Mouse (Mus musculus) embryonic facial prominence, embryonic 10.5 days (tissue): ENCODE data around the gene Dgkg. TPM values are rescaled to one million over a fixed set of nuclear protein-coding genes. Genes with fewer than 3 reads are reported as not detected.

ENCODE experiments used
- DNase-seq: peaks from one replicate; pipeline ENCODE4 v3.0.0-alpha.2; 2017; ENCODE audit warnings: low spot score
- H3K27ac ChIP-seq: fragments of 300-500 bp; sonication (generic); replicated peaks from 2 replicates; pipeline ENCODE4 v1.5.1; 2016; ENCODE audit warnings: mild to moderate bottlenecking
- H3K27me3 ChIP-seq: fragments of 300-500 bp; sonication (generic); replicated peaks from 2 replicates; pipeline ENCODE4 v1.6.1; 2016; ENCODE audit warnings: low read depth, mild to moderate bottlenecking; ENCODE audit not compliant: poor library complexity, severe bottlenecking
- H3K36me3 ChIP-seq: fragments of 300-500 bp; sonication (generic); replicated peaks from 2 replicates; pipeline ENCODE4 v1.6.1; 2016; ENCODE audit warnings: mild to moderate bottlenecking, moderate library complexity
- H3K4me1 ChIP-seq: fragments of 300-500 bp; sonication (generic); 2 replicates; pipeline ENCODE4 v1.6.1; 2016
- H3K4me3 ChIP-seq: fragments of 300-500 bp; sonication (generic); 2 replicates; pipeline ENCODE4 v1.5.1; 2016; ENCODE audit warnings: mild to moderate bottlenecking, moderate library complexity
- H3K9me3 ChIP-seq: fragments of 300-500 bp; sonication (generic); 2 replicates; pipeline ENCODE4 v1.6.1; 2016; ENCODE audit warnings: mild to moderate bottlenecking
- WGBS: fragments of 180-500 bp; shearing (Covaris S2); methylation state at CpG from one replicate; pipeline ENCODE4 v1.1.7; 2016; 5-methylcytosine and 5-hydroxymethylcytosine counted together
- polyA plus RNA-seq: library from polyadenylated mRNA; unstranded; fragments of >200 nt; fragmentation: Nextera tagmentation; extraction: Ambion mirVana; gene quantifications from 2 replicates; pipeline ENCODE4 v1.2.1, GENCODE M21; 2016

Dgkg gene
- polyA plus RNA-seq, 1 experiment from 2014 or later = 0.22 TPM

GRCm38 (mm10) chr16:22499951-22500350, 157.1 kb downstream of the Dgkg start:
- no peak overlapping the region for H3K27ac ChIP-seq
- WGBS = 95% methylated on average over 5 of the region's 5 CpGs
- no peak overlapping the region for H3K4me3 ChIP-seq
- H3K4me1 ChIP-seq = peaks cover 14% of the 10 kb centered on the region
- H3K27me3 ChIP-seq = no peaks in the 10 kb centered on the region
- H3K36me3 ChIP-seq = no peaks in the 10 kb centered on the region
- no peaks in the 10 kb centered on the region for H3K9me3 ChIP-seq
- no peak for DNase-seq

DNA sequence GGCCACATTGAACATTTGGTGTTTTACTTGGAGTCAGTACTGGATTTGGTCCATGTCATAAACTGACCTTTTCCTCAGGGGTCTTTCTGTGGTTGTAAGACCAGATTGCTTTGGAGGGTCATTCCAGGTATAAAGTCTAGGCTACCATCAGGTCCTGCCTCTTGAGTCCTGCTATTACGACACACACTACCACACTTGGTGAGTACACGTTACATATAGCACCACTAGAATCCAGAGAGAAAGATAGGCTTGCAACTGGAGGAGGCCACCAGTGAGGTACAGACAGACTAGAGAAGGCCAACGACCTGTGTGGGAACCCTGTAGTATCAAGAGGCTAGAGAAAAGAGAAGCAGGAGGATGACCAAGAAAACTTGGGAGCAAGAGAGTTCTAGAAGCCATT, 157.6 kb downstream of the Dgkg start:
- no peak for DNase-seq
- no peak overlapping the region for H3K4me3 ChIP-seq
- no peaks in the 10 kb centered on the region for H3K9me3 ChIP-seq
- 92% methylated on average over 3 of the region's 3 CpGs for WGBS
- H3K36me3 ChIP-seq = no peaks in the 10 kb centered on the region
- no peaks in the 10 kb centered on the region for H3K27me3 ChIP-seq
- no peak overlapping the region for H3K27ac ChIP-seq
- H3K4me1 ChIP-seq = peaks cover 9% of the 10 kb centered on the region

GRCm38 (mm10) chr16:22497976-22498375, 159.0 kb downstream of the Dgkg start:
- Histone ChIP-seq H3K4me1 (peaks cover 8% of the 10 kb centered on the region; the same call in 1 of the 2 replicates), H3K9me3 (no peaks in the 10 kb centered on the region), H3K4me3 (no peak overlapping the region), H3K27me3 (no peaks in the 10 kb centered on the region), H3K27ac (no peak overlapping the region), H3K36me3 (no peaks in the 10 kb centered on the region)
- DNase-seq = no peak
- 72% methylated on average over 3 of the region's 3 CpGs for WGBS

DNA sequence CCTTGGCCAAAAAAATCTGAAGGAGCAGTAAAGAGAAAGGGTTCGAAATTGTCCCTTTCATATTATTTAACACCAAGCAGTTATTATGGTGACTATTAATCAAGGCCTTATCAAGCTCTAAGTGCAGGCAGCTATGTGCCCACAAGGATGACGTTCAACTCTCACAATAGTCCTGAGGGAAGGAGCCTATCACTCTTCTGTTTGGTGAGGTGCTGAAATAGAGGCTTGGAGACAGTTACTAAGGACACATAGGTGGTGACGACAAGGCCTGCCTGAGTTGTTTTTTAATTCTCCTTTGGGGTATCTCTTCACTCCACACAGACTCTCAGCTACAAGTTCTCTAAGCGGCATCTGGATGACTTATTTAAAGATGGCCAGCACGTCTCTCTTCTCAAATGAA, 161.8 kb downstream of the Dgkg start:
- DNase-seq = no peak

DNA sequence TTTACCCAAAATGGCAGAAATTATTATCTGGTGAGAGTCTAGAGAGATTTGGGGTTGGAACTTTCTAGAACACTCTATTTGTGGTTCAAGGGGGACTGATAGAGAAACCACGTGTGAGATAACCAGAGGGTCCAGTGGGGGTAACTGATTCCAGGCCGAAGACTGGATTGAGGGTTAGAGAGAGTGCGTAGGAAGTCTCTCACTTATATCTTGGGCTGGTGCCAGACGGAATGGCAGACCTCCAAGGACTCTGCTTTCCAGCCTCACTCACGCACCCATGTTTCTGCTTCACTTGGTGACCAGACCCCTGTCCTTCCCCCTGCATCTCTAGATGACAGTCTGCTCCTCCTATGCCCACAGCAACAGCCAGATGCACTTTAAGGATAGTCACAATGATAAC, 162.2 kb downstream of the Dgkg start:
- no peak overlapping the region for H3K27ac ChIP-seq
- no peak for DNase-seq
- H3K9me3 ChIP-seq = no peaks in the 10 kb centered on the region
- WGBS = 84% methylated on average over 5 of the region's 5 CpGs
- H3K4me1 ChIP-seq = peaks cover 6% of the 10 kb centered on the region; the same call in 1 of the 2 replicates
- no peak overlapping the region for H3K4me3 ChIP-seq
- H3K27me3 ChIP-seq = no peaks in the 10 kb centered on the region
- H3K36me3 ChIP-seq = no peaks in the 10 kb centered on the region

More for the DNA sequence above, 161.8 kb downstream of the Dgkg start:
- Histone ChIP-seq H3K27me3 (no peaks in the 10 kb centered on the region), H3K36me3 (no peaks in the 10 kb centered on the region), H3K9me3 (no peaks in the 10 kb centered on the region), H3K27ac (no peak overlapping the region), H3K4me3 (no peak overlapping the region), H3K4me1 (peaks cover 6% of the 10 kb centered on the region; the same call in 1 of the 2 replicates)
- WGBS = 84% methylated on average over 5 of the region's 5 CpGs

DNA sequence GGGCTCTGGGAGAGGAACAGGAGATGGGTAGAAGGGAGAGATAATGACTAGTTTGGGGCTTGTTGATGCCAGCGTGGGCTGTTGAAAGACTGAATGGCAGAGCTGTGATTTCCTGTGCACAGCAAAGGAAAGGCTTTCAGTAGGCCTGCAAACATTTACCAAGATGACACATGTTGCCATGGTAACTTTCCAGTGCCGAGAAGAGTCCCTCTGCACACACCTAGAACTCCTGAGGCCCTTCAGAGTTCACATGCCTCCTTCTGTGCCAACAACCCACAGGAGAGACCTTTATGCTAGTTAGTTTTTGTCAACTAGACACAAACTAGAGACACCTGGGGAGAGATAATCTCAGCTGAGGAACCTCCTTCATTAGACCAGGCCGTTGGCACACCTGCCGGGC, 163.6 kb downstream of the Dgkg start:
- H3K4me1 ChIP-seq = peaks cover 6% of the 10 kb centered on the region; the same call in 1 of the 2 replicates
- WGBS = 68% methylated on average over 4 of the region's 4 CpGs
- no peaks in the 10 kb centered on the region for H3K27me3 ChIP-seq
- no peak overlapping the region for H3K4me3 ChIP-seq
- no peaks in the 10 kb centered on the region for H3K9me3 ChIP-seq
- no peaks in the 10 kb centered on the region for H3K36me3 ChIP-seq
- H3K27ac ChIP-seq = no peak overlapping the region
- DNase-seq = no peak

DNA sequence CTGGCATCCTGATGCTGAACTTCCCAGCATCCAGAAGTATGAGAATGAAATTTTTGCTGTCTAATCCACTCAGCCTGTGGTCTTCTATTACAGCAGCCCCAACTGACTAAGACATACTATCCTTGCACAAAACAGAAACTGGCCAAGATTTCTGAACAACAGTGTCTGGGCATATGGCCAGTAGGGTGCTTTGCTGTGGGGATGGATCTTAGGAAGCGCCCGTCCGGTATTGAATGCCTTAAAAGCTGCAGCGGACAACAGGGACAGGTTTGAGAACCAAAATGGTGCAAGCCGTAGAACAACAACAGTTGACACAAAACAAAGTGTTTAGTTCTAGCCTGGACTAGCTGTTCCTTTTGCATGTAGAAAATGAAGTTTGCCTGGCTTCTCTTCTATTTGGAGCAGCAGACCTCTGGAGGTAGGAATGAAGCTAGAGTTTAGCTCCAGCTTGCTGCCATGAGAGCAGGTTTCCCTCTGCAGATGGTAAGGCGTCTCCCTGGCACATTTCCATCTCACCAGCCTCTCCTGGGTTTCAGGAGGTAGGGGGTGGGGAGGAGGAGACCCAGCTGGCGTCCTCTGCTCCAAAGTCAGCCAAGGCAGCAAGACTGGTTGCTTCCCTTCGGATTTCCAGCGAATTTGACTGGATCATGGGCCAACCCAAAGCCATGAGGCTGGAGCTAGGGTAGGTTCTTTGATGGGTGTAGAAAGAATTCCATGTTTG, 165.4 kb downstream of the Dgkg start:
- WGBS = 88% methylated on average over 9 of the region's 9 CpGs
- no peak overlapping the region for H3K4me3 ChIP-seq

GRCm38 (mm10) chr16:22483900-22484299, 173.1 kb downstream of the Dgkg start:
- H3K4me3 ChIP-seq = no peak overlapping the region
- no peaks in the 10 kb centered on the region for H3K36me3 ChIP-seq
- no peak overlapping the region for H3K27ac ChIP-seq
- H3K4me1 ChIP-seq = no peaks in the 10 kb centered on the region
- H3K27me3 ChIP-seq = no peaks in the 10 kb centered on the region
- DNase-seq = no peak
- 76% methylated on average over 1 of the region's 1 CpGs for WGBS
- no peaks in the 10 kb centered on the region for H3K9me3 ChIP-seq

More for the DNA sequence above, 165.4 kb downstream of the Dgkg start:
- H3K9me3 ChIP-seq = no peaks in the 10 kb centered on the region
- DNase-seq = no peak
- H3K4me1 ChIP-seq = peaks cover 6% of the 10 kb centered on the region; the same call in 1 of the 2 replicates
- no peak overlapping the region for H3K27ac ChIP-seq
- H3K36me3 ChIP-seq = no peaks in the 10 kb centered on the region
- H3K27me3 ChIP-seq = no peaks in the 10 kb centered on the region

GRCm38 (mm10) chr16:22479322-22479721, 177.7 kb downstream of the Dgkg start:
- Histone ChIP-seq H3K36me3 (no peaks in the 10 kb centered on the region), H3K9me3 (no peaks in the 10 kb centered on the region), H3K4me3 (no peak overlapping the region), H3K27ac (no peak overlapping the region), H3K4me1 (no peaks in the 10 kb centered on the region), H3K27me3 (no peaks in the 10 kb centered on the region)
- DNase-seq = no peak
- WGBS = 93% methylated on average over 8 of the region's 8 CpGs

GRCm38 (mm10) chr16:22471728-22472127, 185.3 kb downstream of the Dgkg start:
- Histone ChIP-seq H3K36me3 (no peaks in the 10 kb centered on the region), H3K27me3 (no peaks in the 10 kb centered on the region), H3K9me3 (no peaks in the 10 kb centered on the region), H3K4me1 (no peaks in the 10 kb centered on the region), H3K27ac (no peak overlapping the region), H3K4me3 (no peak overlapping the region)
- WGBS = 89% methylated on average over 2 of the region's 2 CpGs
- DNase-seq = no peak

- WGBS = 84% methylated on average over 11 of the region's 11 CpGs
Measured at GRCm38 (mm10) chr16:22469385-22469784, 187.6 kb downstream of the Dgkg start.

DNA sequence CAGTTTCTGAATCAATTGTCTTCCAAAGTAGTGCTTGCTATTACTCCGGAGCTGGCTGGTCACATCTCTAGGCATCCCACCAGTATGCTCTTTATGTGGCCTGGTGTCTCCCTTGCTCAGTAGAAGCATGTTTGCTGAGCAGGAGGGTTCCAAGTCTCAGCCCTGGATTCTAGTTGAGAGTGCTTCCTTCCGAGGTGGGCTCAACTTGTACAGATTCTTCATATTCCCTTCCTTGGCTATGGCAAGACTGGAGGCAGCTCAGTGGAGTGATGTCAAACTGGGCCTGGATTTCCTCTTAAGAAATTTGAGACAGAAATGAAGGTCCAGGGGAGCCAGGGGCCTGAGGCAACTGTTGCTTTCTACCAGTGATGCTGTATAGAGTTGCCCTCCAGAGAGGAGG, 189.9 kb downstream of the Dgkg start:
- DNase-seq = no peak
- no peak overlapping the region for H3K4me3 ChIP-seq
- 0 out of 2 replicates have a peak, but pooled peaks cover 2% of the 10 kb centered on the region for H3K4me1 ChIP-seq
- H3K36me3 ChIP-seq = no peaks in the 10 kb centered on the region
- no peak overlapping the region for H3K27ac ChIP-seq
- 88% methylated on average over 2 of the region's 2 CpGs for WGBS
- no peaks in the 10 kb centered on the region for H3K27me3 ChIP-seq
- H3K9me3 ChIP-seq = no peaks in the 10 kb centered on the region

More at GRCm38 (mm10) chr16:22469385-22469784, 187.6 kb downstream of the Dgkg start:
- Histone ChIP-seq H3K9me3 (no peaks in the 10 kb centered on the region), H3K4me3 (no peak overlapping the region), H3K4me1 (0 out of 2 replicates have a peak, but pooled peaks cover 2% of the 10 kb centered on the region), H3K36me3 (no peaks in the 10 kb centered on the region), H3K27ac (no peak overlapping the region), H3K27me3 (no peaks in the 10 kb centered on the region)
- DNase-seq = no peak

DNA sequence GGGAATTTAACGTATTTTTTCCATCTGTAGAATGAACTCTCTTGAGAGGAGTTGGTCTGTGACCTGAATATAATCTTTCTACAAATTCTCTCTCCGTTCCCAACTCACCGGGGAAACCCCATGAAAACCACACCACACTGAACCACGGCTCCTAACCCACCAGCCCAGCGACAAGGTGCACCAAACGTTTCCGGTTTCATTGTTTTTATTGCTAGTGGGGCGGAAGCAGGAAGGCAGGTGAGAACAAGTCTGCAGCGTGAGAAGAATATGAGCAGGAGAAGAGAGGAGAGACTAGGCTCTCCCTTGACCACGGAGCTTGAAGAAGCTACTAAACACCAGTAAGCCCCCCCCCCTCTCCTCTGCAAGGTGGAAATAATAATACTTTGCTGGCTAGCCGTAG, 190.6 kb downstream of the Dgkg start:
- Histone ChIP-seq H3K27ac (no peak overlapping the region), H3K4me3 (no peak overlapping the region), H3K9me3 (no peaks in the 10 kb centered on the region), H3K4me1 (0 out of 2 replicates have a peak, but pooled peaks cover 2% of the 10 kb centered on the region), H3K36me3 (no peaks in the 10 kb centered on the region), H3K27me3 (no peaks in the 10 kb centered on the region)
- 76% methylated on average over 11 of the region's 11 CpGs for WGBS
- no peak for DNase-seq
